Mouse (Mus musculus) spleen, postnatal 10 days (tissue): ENCODE data around the gene Ppp1r3e.

Experiments used
- DNase-seq, 2 experiments: peaks; one replicate each; pipeline ENCODE4 v3.0.0; 2021 to 2022; ENCODE audit warnings: low spot score in 2 of 2

The Ppp1r3e gene

GRCm38 (mm10) chr14:54877048-54877715, at the start of gene Ppp1r3e:
Ppp1r3e (minus strand) TSS chr14:54877550.
- peak; percentile 55 to 65 for DNase-seq

GRCm38 (mm10) chr14:54926401-54927158, 49.2 kb upstream of the Ppp1r3e start:
- no peak for DNase-seq

GRCm38 (mm10) chr14:54925349-54926342, 48.3 kb upstream of the Ppp1r3e start, which contains the start of gene Efs:
Efs (minus strand) TSS chr14:54926126.
- no peak for DNase-seq

- no peak for DNase-seq
These were observed 47.4 kb upstream of the Ppp1r3e start for GRCm38 (mm10) chr14:54924641-54925348.

- no peak for DNase-seq
These were observed 42.8 kb upstream of the Ppp1r3e start for GRCm38 (mm10) chr14:54920076-54920685.

GRCm38 (mm10) chr14:54913343-54913742, 36.0 kb upstream of the Ppp1r3e start:
- DNase-seq: no peak

- DNase-seq: peak in 1 of 2 experiments; percentile 43
These were observed 35.5 kb upstream of the Ppp1r3e start, which contains the start of gene Slc22a17 for GRCm38 (mm10) chr14:54912886-54913285. Slc22a17 (minus strand) TSS chr14:54913132.

GRCm38 (mm10) chr14:54912109-54912850, 34.9 kb upstream of the Ppp1r3e start:
- DNase-seq: no peak

- no peak for DNase-seq
These were observed 31.3 kb upstream of the Ppp1r3e start for GRCm38 (mm10) chr14:54908682-54909081.

- DNase-seq: no peak
These were observed 26.3 kb upstream of the Ppp1r3e start for GRCm38 (mm10) chr14:54903641-54904040.

- DNase-seq: peak; percentile 23 to 60
These were observed 23.0 kb upstream of the Ppp1r3e start for GRCm38 (mm10) chr14:54900383-54900782.

GRCm38 (mm10) chr14:54897445-54897844, 20.1 kb upstream of the Ppp1r3e start:
- no peak for DNase-seq

GRCm38 (mm10) chr14:54894296-54895151, 17.2 kb upstream of the Ppp1r3e start:
- DNase-seq: peak; percentile 75 to 81

- peak; percentile 95 to 98 for DNase-seq
These were observed 16.4 kb upstream of the Ppp1r3e start for GRCm38 (mm10) chr14:54893651-54894181.

GRCm38 (mm10) chr14:54892200-54892599, 14.8 kb upstream of the Ppp1r3e start, which contains the start of gene Pabpn1:
Pabpn1 (plus strand) TSS chr14:54892500.
- DNase-seq: no peak

- no peak for DNase-seq
These were observed 8.0 kb upstream of the Ppp1r3e start for GRCm38 (mm10) chr14:54885309-54885708.

GRCm38 (mm10) chr14:54884022-54884712, 6.8 kb upstream of the Ppp1r3e start:
- DNase-seq: no peak
